Mouse (Mus musculus): Measurements from ENCODE around the gene Ssbp4. TPM values are rescaled to one million over a fixed set of nuclear protein-coding genes. Genes with fewer than 3 reads are reported as not detected.

The Ssbp4 gene
- polyA plus RNA-seq, 2 experiments = 36.3 to 49.5 TPM

GRCm38 (mm10) chr8:70574302-70574701 lies 34.4 kb downstream of the Ssbp4 start:
- no peak overlapping the region for H3K4me2 ChIP-seq (ENCODE audit: low read depth)
- ATAC-seq (ENCODE audit: insufficient read depth) = no peak
- H3K4me3 ChIP-seq (ENCODE audit: insufficient read depth in 1 of 2, low read depth in 2 of 2, low read length in 2 of 2) = no peak overlapping the region
- no peak for TF ChIP-seq EP300 (IDR thresholded peaks at IDR 0.05; ENCODE audit: low read depth)
- TF ChIP-seq CTCF (IDR thresholded peaks at IDR 0.05; ENCODE audit: low read depth) = no peak
- no peaks in the 10 kb centered on the region for H3K27me3 ChIP-seq (ENCODE audit: control insufficient read depth, insufficient read depth, low read length)
- H3K27ac ChIP-seq = no peak overlapping the region
- H3K36me3 ChIP-seq (replicated peaks; ENCODE audit: control insufficient read depth, insufficient read depth, low read depth) = peaks cover 3% of the 10 kb centered on the region; the same call in 1 of the 2 replicates
- DNase-seq (ENCODE audit: low read depth in 3 of 3, low spot score in 3 of 3) = no peak
- no peaks in the 10 kb centered on the region for H3K9me3 ChIP-seq (ENCODE audit: control insufficient read depth, low read length)
- H3K9ac ChIP-seq (replicated peaks) = no peak overlapping the region
- H3K4me1 ChIP-seq (replicated peaks; ENCODE audit: control insufficient read depth in 2 of 2, insufficient read depth in 2 of 2, low read length in 1 of 2) = peaks cover 0 to 8% of the 10 kb centered on the region in 2 experiments; a peak in 2 of 4 replicates

GRCm38 (mm10) chr8:70570990-70571389 lies 37.7 kb downstream of the Ssbp4 start:
- ATAC-seq (ENCODE audit: insufficient read depth) (no peak), DNase-seq (ENCODE audit: low read depth in 3 of 3, low spot score in 3 of 3) (no peak)
- H3K4me2 ChIP-seq (ENCODE audit: low read depth) = no peak overlapping the region
- no peaks in the 10 kb centered on the region for H3K27me3 ChIP-seq (ENCODE audit: control insufficient read depth, insufficient read depth, low read length)
- H3K27ac ChIP-seq = no peak overlapping the region
- H3K4me3 ChIP-seq (ENCODE audit: insufficient read depth in 1 of 2, low read depth in 2 of 2, low read length in 2 of 2) = no peak overlapping the region
- H3K9me3 ChIP-seq (ENCODE audit: control insufficient read depth, low read length) = no peaks in the 10 kb centered on the region
- H3K4me1 ChIP-seq (replicated peaks; ENCODE audit: control insufficient read depth in 2 of 2, insufficient read depth in 2 of 2, low read length in 1 of 2) = peaks cover 0 to 8% of the 10 kb centered on the region in 2 experiments; a peak in 2 of 4 replicates
- TF ChIP-seq EP300 (IDR thresholded peaks at IDR 0.05; ENCODE audit: low read depth) = no peak
- no peak for TF ChIP-seq CTCF (IDR thresholded peaks at IDR 0.05; ENCODE audit: low read depth)
- WGBS (ENCODE audit: insufficient replicate concordance) = 73% methylated on average over 6 of the region's 6 CpGs
- no peak overlapping the region for H3K9ac ChIP-seq (replicated peaks)
- no peaks in the 10 kb centered on the region; the same call in 1 of the 2 replicates for H3K36me3 ChIP-seq (replicated peaks; ENCODE audit: control insufficient read depth, insufficient read depth, low read depth)

- Histone ChIP-seq H3K27ac (no peak overlapping the region), H3K4me3 (ENCODE audit: insufficient read depth in 1 of 2, low read depth in 2 of 2, low read length in 2 of 2) (no peak overlapping the region), H3K4me1 (replicated peaks; ENCODE audit: control insufficient read depth in 2 of 2, insufficient read depth in 2 of 2, low read length in 1 of 2) (peaks cover 3 to 11% of the 10 kb centered on the region in 2 experiments; a peak in 3 of 4 replicates), H3K9me3 (ENCODE audit: control insufficient read depth, low read length) (no peaks in the 10 kb centered on the region), H3K27me3 (ENCODE audit: control insufficient read depth, insufficient read depth, low read length) (no peaks in the 10 kb centered on the region), H3K4me2 (ENCODE audit: low read depth) (no peak overlapping the region), H3K9ac (replicated peaks) (no peak overlapping the region), H3K36me3 (replicated peaks; ENCODE audit: control insufficient read depth, insufficient read depth, low read depth) (no peaks in the 10 kb centered on the region; the same call in 1 of the 2 replicates)
- ATAC-seq (ENCODE audit: insufficient read depth) = no peak; the same call in 1 of the 2 replicates
- DNase-seq (ENCODE audit: low read depth in 3 of 3, low spot score in 3 of 3) = no peak
- TF ChIP-seq EP300 (IDR thresholded peaks at IDR 0.05; ENCODE audit: low read depth) = no peak
- no peak for TF ChIP-seq CTCF (IDR thresholded peaks at IDR 0.05; ENCODE audit: low read depth)
These were observed 38.3 kb downstream of the Ssbp4 start for GRCm38 (mm10) chr8:70570360-70570759.

GRCm38 (mm10) chr8:70565561-70565960 lies 43.1 kb downstream of the Ssbp4 start:
- no peak overlapping the region for H3K4me2 ChIP-seq (ENCODE audit: low read depth)
- ATAC-seq (ENCODE audit: insufficient read depth) (no peak), DNase-seq (ENCODE audit: low read depth in 3 of 3, low spot score in 3 of 3) (no peak)
- WGBS (ENCODE audit: insufficient replicate concordance) = 17% methylated on average over 3 of the region's 3 CpGs
- no peak overlapping the region for H3K27ac ChIP-seq
- no peak overlapping the region for H3K4me3 ChIP-seq (ENCODE audit: insufficient read depth in 1 of 2, low read depth in 2 of 2, low read length in 2 of 2)
- H3K27me3 ChIP-seq (ENCODE audit: control insufficient read depth, insufficient read depth, low read length) = no peaks in the 10 kb centered on the region
- TF ChIP-seq CTCF (IDR thresholded peaks at IDR 0.05; ENCODE audit: low read depth) (no peak), EP300 (IDR thresholded peaks at IDR 0.05; ENCODE audit: low read depth) (no peak)
- H3K36me3 ChIP-seq (replicated peaks; ENCODE audit: control insufficient read depth, insufficient read depth, low read depth) = no peaks in the 10 kb centered on the region
- no peaks in the 10 kb centered on the region for H3K9me3 ChIP-seq (ENCODE audit: control insufficient read depth, low read length)
- H3K4me1 ChIP-seq (replicated peaks; ENCODE audit: control insufficient read depth in 2 of 2, insufficient read depth in 2 of 2, low read length in 1 of 2) = peaks cover 17 to 35% of the 10 kb centered on the region in 2 experiments
- no peak overlapping the region for H3K9ac ChIP-seq (replicated peaks)

DNA sequence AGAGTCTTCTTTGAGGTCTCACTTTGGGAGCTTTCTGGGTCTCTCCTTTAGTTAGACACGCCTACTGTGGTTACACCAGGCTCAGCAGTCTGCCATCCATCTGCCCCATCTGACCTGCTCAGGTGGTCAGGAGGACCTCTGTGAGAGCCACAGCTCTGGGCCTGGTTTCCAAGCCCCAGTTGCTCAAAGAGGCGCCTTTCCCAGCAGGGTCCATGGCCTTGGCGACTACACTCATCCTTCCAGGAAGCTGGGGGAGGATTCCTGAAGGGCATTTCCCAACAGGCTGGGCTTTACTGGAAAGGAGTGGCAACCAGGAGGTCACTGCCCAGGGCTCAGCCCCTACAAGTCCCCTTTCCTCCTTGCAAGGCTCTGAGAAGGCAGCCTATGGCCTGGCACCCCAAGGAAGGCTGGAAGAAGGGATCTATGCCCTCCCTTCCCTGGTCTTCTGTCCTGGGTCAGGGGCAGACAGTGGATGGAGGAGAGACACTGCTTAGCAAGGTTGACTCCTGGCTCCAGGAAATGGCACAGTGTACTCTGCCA lies 43.9 kb downstream of the Ssbp4 start:
- H3K4me2 ChIP-seq (ENCODE audit: low read depth) = no peak overlapping the region
- DNase-seq (ENCODE audit: low read depth in 3 of 3, low spot score in 3 of 3) = no peak
- no peak for TF ChIP-seq EP300 (IDR thresholded peaks at IDR 0.05; ENCODE audit: low read depth)
- TF ChIP-seq CTCF (IDR thresholded peaks at IDR 0.05; ENCODE audit: low read depth) = no peak
- ATAC-seq (ENCODE audit: insufficient read depth) = no peak
- no peaks in the 10 kb centered on the region for H3K36me3 ChIP-seq (replicated peaks; ENCODE audit: control insufficient read depth, insufficient read depth, low read depth)
- no peak overlapping the region for H3K9ac ChIP-seq (replicated peaks)
- no peak overlapping the region for H3K4me3 ChIP-seq (ENCODE audit: insufficient read depth in 1 of 2, low read depth in 2 of 2, low read length in 2 of 2)
- no peaks in the 10 kb centered on the region for H3K9me3 ChIP-seq (ENCODE audit: control insufficient read depth, low read length)
- H3K27ac ChIP-seq = no peak overlapping the region
- H3K27me3 ChIP-seq (ENCODE audit: control insufficient read depth, insufficient read depth, low read length) = no peaks in the 10 kb centered on the region
- peaks cover 17 to 43% of the 10 kb centered on the region in 2 experiments for H3K4me1 ChIP-seq (replicated peaks; ENCODE audit: control insufficient read depth in 2 of 2, insufficient read depth in 2 of 2, low read length in 1 of 2)
- 45% methylated on average over 3 of the region's 3 CpGs for WGBS (ENCODE audit: insufficient replicate concordance)
